Mouse (Mus musculus) right cerebral cortex, postnatal 14 days (tissue): ENCODE results near the gene Syt3.
A peak's percentile ranks its signal among the peaks of the same experiment; 100 is the strongest.

Experiments
- DNase-seq: peaks from one replicate; pipeline ENCODE4 v3.0.0; 2022

Syt3 gene

DNA sequence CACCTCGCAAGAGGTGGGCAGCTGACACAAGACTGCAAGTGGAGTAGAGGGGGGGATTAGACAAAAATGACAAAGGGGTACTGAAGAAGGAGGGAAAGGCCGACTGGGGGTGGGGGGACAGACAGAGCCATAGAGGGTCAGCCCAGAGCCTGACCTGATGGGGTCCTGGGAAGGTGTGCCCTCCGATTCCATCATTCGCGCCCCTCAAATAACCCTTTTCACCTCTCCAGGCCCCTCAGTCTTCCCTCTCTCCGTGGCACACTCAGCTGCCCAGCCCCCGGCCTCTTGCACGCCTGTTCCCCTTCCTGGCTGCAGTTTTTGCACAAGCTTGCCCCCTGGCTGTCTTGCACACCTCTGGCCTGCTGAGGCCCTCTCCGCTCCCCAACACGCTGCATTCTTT, 26.4 kb upstream of the Syt3 start:
- no peak for DNase-seq

DNA sequence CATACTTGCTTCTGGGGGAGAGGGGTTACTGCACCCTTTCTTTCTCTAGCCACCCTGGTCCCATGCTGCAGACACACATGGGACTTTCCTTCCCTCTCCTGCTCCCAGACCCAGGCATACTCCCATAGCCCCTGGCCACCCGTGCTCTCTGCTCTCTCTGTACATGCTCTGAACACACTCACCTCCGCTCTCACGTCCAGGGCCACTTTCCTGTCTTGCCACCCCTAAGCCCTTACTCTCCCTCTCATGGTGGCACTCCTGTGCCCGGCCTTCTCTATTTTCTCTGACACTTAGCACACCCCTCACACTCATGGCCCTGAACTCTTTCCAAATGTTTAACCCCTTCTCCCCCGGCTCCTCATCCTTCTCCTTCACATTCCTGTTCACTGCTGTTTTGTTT, 25.9 kb upstream of the Syt3 start:
- no peak for DNase-seq

DNA sequence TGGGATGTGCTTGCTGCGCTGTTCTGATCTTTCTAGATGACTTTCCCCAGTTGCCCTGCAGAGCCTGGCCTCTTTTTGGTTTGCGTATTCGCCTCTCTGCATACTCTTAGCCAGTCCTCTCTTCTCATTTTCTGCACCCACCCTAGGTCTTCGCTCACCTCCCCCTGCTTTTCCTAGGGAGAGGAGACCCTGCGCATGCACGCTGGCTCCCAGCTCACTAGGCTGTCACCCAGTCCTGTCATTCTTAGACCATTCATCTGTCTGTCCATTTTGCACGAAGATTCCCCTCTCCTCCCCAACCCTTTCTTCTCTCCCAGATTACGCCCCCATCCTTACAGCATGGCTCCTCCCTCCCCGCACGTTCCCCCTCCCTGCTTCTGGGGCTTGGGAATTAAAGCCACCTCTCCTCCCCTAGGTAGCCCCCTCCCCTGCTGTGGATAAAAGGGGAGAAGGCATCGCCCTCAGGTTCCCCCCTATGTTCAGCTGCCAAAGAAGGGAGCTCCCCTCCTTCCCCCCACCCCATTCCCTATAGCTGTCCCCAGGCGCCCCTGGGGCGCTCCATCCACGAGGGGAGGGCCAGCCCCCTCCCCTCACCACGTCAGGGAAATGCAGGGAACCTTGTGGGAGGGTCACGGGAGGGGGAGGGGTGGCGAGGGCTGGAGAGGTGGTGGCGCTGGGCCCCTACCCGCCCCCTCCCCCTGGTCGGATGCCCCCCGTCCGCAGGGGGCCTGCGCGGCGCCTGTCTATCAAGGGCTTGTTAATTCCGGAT, 24.8 kb upstream of the Syt3 start:
- peak; percentile 51 for DNase-seq

DNA sequence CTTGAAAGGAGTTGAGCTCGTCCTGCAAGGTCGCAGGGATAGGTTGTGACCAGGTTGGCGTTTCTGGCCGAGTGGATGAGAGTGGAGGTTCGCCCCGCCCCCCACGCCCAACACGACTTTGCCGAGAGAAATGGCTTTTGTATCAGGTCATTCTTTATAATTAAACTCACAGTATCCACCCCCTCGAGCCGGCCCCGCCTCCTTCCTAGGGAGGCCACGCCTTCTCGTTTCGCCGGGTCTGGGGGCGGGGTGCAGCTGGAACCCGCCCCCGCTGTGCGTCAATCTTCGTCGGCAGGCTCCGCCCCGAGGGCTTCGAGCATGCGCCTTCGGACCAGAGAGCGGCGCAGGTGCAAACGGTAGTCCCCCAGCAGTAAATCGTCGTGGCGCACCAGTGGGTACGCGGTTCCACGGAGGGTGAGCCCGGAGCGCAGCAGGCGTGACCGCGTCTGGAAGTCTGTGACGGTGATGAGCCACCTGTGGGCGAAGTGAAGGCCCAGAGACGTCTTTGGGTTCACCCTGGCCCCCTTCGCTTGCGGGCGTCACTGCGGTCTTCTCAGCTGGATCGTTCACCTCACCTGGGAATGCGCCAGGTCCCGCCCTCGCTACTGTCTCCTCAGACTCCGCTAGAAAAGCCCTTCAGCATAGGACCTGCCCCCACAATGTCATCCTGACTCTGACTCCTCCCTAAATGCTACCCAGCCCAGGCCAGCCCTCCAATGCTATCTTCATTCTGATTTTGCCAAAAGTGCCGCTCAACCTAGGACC, 23.8 kb upstream of the Syt3 start:
- peak; percentile 96 for DNase-seq

DNA sequence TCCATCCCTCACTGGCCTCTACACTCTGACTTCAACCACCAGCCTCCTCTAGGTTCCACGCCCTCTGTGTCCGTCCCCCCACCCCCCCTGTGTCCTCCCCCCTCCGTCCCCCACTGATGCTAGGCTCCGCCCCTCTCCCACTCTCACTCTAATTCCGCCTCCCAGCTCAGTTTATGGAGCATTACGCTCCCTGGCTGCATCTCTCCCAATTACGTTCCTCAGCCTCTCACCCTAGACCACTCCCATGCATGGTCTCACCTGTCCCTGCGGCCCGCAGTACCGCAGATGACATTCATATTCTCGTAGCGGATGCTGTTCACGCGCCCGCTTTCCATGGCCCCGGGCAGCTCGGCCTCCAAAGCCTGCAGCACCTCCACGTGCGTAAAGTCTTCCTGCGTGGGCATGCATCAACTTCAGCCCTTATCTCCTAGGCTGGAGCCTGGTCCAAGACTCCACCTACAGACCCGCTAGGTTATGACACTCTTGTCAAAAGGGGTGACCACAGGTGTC, 23.1 kb upstream of the Syt3 start:
- DNase-seq, result no peak

- DNase-seq, result no peak
These were observed 11.2 kb upstream of the Syt3 start for GRCm38 (mm10) chr7:44372678-44373077.

DNA sequence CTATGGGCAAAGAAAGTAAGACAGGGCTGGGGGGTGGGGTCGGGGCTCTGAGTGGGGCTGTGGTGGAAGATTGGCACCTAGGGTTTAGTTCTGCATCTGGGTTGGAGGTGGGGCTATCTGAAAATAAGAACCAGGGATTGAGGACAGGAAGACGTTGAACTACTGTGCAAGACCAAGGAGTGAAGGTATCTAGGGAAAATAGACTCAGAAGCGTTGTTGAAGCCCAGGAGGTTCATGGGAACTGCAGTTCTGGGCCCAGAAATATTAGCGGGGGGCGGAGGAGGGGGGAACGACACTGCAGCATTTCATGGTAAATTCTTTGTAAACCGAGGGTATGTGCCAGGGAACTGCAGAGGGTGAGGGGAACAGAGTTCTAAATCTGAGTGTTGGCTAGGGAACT, 10.4 kb upstream of the Syt3 start:
- DNase-seq, result no peak

DNA sequence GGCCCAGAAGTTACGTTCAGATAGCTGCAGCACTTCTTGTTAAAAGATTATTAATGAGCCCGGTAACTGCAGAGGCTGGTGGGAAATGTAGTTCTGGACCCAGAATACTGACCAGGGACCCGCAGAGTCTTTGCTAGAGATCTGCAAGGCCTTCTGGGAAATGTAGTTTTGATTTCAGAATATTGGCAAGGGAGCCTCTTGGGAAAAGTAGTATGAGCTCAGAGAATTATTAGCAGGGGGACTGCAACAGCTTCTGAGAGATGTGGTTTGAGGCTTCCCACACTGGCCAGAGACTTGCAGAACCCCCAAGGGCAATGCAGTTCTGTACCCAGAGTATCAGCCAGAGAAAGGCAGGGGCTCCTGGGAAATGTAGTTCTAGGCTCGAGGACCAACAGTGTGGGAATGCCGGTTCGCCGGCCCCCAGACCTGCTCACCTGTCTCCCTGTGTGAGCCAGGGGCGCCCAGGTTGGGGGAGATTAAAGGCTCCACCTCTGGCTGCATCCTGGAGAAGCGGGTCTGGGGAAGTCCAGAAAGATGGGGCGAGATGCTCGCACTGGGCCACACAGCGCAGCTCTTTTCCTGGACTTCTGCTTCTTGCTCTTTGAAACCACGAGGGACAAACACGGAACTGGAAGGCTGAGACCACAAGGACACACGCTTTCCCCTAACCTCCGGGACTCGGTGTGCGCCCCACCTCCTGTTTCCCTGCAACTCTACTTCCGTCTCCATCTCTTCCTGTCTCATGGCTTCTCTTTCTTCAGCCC, 9.8 kb upstream of the Syt3 start:
- peak; percentile 54 for DNase-seq

GRCm38 (mm10) chr7:44374756-44375155, 9.1 kb upstream of the Syt3 start:
- no peak for DNase-seq

- no peak for DNase-seq
These were observed 8.7 kb upstream of the Syt3 start for GRCm38 (mm10) chr7:44375207-44375606.

DNA sequence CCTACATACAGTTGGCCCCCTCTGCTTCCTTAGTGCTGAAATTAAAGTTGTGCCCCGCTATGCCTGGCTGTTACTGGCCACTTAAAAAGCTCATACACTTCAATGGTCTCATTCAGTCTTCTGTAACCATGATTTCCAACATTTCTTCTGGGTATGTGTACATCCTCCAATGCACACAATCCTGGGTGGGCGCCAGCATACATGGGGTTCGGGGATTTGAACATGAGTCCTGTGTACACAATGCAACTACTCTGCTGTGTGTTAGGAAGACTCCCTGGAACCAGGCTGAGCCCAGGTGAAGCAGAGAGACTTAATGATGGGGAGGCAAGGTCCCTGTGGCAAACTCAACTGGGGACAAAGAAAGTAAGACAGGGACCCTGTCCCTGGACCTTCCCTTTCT, 8.1 kb upstream of the Syt3 start:
- no peak for DNase-seq

DNA sequence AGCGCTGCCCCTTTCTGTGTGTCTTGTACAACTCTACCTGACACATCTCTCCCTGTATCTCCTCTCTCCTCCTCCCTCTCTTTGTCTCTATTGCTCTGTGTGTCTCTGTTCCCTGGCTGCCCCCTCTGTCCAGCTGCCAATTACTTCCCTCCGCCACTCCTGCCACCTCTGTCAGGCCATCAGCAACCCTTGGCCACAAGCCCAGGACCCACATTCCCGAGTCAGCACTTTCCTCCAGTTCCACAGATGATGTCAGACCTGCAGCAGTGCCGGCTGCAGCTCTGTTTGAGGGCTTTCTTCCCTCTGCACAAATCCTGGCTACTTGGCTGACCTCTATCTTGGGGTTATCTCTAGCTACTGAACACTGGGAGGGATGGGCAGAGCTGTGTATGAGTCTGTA, 5.6 kb upstream of the Syt3 start:
- peak; percentile 45 for DNase-seq

GRCm38 (mm10) chr7:44382541-44382940, 1.4 kb upstream of the Syt3 start:
- peak; percentile 71 for DNase-seq

DNA sequence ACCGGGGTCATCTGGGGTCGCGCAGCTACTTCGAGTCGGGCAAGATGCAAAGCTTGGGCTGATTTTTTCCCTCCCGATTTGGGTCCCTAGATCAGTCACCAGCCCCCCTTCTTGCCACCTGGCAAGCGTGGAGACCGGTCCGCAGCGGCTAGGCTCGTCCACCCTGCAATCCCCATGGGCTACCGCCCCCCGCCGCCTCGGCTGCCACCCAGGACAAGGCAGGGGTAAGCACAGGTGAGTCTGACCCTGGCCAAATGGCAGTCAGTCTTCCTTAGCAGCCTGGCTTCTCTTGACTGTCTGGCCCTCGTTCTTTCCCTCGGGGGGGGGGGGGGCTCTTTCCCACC, 786 bp downstream of the Syt3 start:
- no peak for DNase-seq

- no peak for DNase-seq
These were observed 1.8 kb downstream of the Syt3 start, which contains the start of gene 1700008O03Rik for GRCm38 (mm10) chr7:44385720-44386119. Gene 1700008O03Rik (minus strand): TSS chr7:44385820.

GRCm38 (mm10) chr7:44391831-44392230, 7.9 kb downstream of the Syt3 start:
- no peak for DNase-seq

GRCm38 (mm10) chr7:44392341-44392740, 8.4 kb downstream of the Syt3 start:
- no peak for DNase-seq

DNA sequence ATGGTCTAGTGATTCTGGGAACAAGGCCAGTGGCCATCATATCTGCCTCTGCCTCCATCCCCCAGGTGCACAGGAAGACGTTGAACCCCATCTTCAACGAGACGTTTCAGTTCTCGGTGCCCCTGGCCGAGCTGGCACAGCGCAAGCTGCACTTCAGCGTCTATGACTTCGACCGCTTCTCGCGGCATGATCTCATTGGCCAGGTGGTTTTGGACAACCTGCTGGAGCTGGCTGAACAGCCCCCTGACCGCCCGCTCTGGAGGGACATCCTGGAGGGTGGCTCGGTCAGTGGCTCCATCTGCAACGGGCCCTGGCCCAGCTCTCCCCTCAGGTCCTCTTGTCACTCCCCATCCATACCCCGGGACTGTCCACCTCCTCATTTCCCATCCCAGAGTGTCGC, 9.4 kb downstream of the Syt3 start:
- DNase-seq, result no peak

DNA sequence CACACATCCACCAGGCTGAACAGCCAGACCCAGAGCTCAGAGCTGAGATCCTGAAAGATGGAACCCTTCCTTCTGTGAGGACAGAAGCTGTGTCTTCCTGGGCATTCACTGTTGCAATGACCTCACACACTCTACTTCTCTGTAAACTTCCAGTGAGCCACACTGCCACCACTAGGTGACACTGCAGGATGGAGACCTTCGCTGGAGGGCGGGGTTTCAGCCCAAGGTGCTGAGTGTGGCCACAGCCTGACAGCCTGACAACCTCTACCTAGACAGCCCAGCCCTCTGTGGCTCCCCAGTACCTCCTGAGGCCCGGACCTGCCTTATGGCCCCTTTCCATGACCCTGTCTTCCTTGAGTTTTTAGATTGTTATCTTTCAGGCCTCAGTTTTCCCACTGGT, 14.7 kb downstream of the Syt3 start:
- peak; percentile 60 for DNase-seq

DNA sequence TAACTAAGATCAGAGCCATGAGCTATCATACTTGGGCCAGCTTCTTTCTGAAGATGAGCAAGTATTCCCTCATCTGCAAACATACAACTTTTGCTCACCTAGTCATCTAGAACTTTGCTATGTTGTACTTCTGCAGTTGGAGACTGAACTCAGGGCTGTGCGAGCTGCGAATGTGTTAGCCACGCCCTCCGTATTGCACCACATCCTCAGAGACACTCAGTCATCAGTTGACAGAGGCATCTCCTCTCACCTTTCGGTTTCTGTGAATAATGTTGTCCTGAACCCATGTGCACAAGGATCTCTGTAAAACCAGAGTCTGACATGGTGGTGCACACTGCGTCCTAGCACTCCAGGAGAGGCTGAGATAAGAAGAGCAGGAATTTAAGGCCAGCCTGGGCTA, 17.8 kb downstream of the Syt3 start:
- no peak for DNase-seq

DNA sequence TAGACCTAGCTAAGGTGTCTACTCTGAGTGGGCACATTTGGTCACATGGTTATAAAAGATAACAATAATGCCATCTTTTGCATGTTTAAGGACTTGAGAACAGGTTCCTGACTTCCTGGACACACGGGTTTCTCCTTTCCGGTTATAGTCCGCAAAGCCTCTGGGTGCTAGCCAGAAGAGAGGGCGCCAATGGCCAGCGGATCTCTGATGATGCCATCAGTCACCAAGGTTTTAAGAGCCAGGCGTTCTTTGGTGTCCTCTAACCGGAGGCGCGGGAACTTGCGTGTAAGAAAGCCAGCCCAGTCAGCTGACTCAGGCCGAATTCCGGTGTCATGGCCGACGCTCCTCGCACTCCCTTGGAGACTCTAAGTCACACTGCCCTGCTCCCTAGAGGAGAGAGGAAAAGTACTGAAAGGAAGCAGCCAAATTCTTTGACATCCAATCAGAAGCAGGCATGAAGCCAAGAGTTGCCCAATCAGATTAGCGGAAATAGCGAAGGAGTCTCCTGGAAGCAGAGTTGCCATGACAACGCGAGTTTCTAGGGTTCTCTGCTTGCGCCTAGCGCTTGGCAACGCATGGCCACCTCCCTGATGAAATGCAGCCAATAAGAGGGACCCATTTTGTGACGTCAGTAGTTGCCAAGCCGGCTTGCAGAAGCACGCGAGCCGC, 21.6 kb downstream of the Syt3 start:
- DNase-seq, result peak; percentile 96

DNA sequence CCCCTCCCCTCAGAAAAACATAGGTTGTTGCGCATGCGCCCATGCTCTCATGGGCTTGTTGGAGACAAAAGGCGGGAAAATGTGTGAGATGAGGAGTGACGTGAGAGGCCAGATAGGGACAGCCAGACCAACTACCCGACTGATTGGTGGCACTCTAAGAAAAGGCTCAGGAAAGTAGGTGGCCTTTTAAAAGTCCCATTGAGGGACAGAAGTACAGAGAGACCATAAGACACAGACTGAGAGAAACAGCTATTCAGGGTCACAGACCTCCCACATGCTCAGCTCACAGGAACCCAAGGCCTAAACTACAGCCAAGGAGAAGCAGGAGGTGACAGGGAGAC, 22.1 kb downstream of the Syt3 start:
- no peak for DNase-seq

- no peak for DNase-seq
These were observed 27.2 kb downstream of the Syt3 start for GRCm38 (mm10) chr7:44411144-44411543.
